Mouse (Mus musculus) c-Kit-positive CD71-negative TER-119-negative erythroid progenitor cells, embryonic 14.5 days (primary cell): ENCODE measurements around the gene Cfap157.

Source experiments
- DNase-seq: peaks from one replicate; pipeline ENCODE4 v3.0.0-alpha.2; 2013; ENCODE audit warnings: low read depth

The Cfap157 gene

GRCm38 (mm10) chr2:32781710-32782109 is 2.5 kb downstream of the Cfap157 start:
- DNase-seq = no peak

DNA sequence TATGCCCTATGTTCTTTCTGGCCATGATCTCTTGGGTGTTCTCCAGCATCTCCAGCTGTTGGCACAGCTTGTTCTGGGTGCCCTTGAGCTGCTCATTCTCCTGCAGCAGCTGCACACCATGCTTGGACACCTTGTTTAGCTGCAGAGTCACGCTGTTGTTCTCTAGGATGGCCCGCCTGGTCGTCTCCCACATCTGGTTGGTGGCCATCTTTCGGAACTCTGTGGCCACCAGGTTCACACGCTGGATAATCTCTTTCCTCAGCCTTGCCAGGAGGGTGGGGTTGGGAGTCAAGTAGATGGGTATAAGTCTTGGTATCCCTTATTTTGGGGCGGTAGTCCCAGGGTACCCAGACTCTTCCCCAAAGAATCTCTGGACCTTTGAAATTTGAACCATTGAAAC is 4.5 kb downstream of the Cfap157 start:
- no peak for DNase-seq

DNA sequence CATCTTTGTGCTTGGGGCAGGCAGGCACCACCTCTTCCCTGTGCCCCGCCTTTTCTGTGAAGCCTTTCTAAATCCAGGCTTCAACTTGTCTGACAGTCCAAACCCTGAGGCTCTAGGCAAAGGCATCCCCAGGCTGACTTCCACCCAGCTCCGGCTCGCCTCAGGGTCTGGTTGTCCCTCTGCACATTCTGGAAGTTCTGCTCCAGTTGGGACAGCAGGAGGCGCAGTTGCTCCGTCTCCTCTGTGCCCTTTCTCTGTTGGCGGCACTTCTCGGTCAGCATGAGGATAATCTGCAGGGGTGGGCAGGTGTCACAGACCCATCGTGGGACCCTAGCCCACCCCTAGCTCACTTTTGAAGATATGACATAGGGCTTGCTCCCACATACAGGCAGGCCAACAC is 5.1 kb downstream of the Cfap157 start:
- DNase-seq = no peak

DNA sequence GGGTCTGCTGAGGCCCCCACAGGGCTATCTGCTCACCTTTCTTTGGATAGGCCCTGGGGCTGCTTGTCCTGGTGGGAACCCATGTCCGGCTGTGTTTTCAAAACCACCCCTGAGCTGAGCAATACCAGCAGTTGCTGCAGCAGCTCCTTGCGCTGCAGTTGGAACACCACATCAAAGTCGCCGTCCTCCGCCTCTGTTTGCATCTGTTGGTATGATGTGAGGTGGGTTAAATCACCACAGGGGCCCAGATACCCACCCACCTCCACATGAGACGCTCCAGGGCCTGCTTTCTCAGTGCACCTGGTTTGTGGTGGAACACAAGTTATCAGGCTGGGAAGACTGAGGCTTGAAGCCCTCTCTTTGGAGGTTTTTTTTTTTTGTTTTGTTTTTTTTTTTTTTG is 6.1 kb downstream of the Cfap157 start:
- no peak for DNase-seq

GRCm38 (mm10) chr2:32776192-32776591 is 8.0 kb downstream of the Cfap157 start:
- DNase-seq = no peak

DNA sequence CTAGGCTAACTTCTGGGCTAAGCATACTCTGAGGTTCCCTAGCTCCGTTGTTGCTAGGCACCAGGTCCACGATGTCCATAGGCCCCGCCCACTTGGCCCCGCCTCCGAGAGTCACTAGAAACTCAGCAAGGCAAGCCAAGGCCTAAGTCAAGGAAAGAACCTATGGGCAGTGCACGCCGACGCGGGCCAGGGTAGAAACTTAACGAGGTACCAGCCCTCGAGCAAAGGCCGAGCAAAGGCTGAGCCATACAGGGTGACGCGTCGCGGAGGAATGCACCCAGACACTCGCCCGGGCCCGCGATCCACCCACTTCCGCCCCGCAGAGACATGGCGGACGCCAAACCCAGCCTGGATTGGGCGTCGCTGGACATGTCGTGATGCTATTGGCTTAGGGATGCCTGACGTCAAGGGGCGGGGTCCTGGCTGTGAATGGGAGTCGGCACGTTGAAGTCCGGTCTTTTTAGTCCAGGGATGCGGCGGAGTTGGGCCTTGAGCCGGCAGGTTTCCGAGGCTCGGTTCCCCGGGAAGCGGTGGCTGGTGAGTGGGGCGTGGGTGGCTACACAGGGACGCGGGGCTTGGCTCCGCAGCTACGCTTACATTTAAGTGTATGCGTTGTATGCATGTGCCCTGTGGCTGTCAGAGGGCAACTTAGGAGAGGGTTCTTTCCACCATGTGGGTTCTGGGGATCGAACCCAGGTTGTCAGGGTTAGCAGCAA is 8.7 kb downstream of the Cfap157 start, which contains the start of the genes Ttc16 and Ptrh1:
Gene Ttc16 (minus strand): TSS at position 275 of the 716 bp plus-strand sequence.
Gene Ptrh1 (plus strand): TSS at position 428 of the 716 bp plus-strand sequence.
- DNase-seq = peak; percentile 96

DNA sequence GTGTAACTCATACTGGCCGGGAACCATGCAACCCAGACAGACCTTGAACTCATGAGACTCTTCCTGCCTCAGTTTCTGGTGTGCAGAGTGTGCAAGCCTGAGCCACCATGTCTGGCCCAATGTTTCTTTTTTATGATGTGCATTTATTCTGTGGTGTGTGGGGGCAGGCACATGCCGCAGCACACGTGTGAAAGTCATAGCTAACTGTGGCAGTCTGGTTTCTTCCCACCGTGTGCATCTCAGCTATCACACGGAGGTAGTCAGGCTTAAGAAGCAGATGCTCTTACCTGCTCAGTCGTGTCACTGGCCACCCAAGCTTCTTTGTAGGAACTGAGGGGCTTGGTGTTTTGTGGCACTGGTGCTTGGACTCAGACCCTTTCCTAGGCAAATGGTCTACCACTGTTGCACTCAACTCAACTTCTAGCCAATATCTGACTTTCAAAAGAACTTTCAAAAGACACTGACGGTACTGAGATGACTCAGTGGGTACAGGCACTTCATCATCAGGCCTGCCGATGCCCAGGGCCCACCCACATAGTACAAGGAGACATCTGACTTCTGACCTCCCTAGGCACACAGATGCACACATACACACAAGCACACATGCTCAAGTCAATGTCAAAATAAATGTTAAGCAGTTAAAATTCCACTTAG is 11.5 kb downstream of the Cfap157 start:
- DNase-seq = no peak

GRCm38 (mm10) chr2:32771886-32772285 is 12.3 kb downstream of the Cfap157 start:
- DNase-seq = no peak

DNA sequence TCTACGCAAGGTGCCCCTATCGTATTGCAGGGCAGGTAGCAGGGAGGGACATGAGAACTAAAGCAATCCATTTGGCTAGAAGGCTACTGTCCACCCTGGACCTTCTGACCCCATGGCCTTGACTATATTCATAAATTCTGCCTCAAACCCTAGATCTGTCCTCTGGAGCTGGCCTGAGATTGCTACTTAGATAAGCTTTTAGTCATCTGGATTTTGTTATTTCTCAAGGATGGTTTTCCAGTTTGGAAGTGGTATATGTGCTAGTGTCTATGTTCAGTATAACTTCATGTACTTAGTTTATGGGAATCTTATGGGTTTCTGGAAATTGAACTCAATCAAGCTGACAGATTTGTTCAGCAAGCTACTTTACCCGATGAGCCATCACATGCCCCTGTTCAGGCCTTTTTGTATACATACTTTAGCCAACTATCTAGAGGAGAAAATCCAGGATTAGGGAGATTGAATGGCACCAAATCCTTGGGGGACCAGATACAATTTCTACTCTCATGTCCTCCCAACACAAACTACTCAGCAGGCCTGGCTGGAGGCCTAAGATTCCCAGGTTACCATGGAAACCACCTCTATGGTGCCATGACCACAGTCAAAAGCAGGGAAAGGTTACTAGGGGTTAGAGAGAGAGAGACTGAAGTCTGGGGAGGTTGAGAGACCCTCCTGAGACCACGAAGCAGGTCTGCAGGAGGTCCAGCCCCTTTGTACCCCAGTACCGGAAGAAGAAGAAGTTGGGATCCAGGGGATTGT is 14.7 kb downstream of the Cfap157 start:
- no peak for DNase-seq

DNA sequence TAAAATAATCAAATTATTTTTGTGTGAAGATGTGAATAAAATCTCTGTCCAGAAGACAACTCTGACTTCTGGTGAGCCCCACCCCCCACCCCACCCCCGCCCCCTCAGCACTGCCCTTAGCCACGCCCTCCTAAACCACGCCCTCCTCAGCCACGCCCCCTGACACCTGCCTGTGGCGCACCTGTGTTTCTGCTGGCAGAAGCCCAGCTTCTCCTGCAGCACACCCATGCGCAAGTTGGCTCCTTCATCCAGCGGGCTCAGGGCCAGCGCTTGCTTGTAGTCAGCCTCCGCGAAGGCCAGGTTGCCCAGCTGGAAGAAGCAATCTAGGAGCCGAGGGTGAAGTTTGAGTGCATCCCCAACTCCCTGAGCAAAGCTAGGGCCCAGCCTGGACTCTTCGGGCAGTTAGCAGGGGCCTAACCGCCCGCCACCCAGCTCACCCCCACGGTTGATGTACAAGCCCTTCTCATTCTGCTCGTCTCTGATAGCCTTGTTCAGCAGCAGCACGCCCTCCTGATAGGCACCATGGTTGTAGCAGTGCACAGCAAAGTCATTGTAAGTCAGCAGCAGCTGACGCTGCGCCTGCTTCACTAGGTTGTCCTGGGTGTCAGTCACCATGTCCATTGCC is 15.5 kb downstream of the Cfap157 start:
- DNase-seq = no peak

GRCm38 (mm10) chr2:32767241-32767640 is 17.0 kb downstream of the Cfap157 start:
- no peak for DNase-seq

DNA sequence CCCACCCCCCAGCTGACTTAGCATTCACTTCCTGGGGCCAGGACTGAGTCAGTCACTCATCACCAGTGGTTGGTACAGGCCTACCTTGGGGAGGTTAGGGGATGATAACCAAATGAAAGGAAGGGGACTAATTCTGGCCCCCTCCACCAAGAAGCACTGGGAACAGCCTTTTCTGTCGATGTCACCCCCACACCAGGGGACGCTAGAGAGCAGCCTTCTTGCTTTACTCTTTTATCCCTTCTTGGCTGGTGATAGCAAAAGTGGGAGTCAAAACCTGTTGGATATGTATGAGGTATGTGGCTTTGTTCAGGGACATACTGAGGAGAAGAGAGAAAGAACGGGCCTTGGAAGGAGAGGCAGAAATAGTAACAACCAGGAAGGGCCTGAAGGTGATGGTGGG is 20.9 kb downstream of the Cfap157 start:
- no peak for DNase-seq

DNA sequence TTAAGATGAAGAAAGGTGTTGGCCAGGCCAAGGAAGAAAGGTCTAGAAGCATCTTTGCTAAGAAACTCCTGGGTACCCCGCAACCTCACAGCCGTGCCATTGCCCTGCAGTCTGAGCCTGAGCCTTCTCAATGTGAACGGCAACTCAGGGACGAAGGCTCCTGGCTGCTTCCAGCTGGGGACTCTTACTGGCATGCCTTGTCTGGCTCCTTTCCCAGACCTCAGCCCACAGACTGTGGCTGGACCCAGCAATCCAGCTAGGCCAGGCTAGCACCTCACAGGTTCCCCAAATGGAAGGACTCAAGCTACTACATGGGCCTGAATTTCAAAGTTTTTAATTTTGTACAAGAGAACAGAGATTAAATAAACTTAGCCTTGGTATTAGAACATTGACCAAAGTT is 22.4 kb downstream of the Cfap157 start:
- no peak for DNase-seq

DNA sequence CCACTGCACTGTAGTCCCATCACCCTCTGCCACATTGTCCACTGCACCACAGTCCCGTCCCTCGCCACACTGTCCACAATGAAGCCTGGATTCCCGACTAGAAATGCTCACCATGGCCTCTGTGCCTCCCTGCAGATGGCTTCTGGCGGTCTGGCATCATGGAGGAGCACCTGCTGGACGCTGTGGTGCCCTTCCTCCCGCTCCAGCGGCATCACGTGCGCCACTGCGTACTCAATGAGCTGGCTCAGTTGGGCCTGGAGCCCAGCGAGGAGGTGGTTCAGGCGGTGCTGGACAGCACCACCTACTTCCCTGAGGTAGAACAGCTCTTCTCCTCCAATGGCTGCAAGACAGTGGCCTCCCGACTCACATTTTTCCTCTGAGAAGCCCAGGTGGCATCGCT is 22.9 kb downstream of the Cfap157 start:
- no peak for DNase-seq

DNA sequence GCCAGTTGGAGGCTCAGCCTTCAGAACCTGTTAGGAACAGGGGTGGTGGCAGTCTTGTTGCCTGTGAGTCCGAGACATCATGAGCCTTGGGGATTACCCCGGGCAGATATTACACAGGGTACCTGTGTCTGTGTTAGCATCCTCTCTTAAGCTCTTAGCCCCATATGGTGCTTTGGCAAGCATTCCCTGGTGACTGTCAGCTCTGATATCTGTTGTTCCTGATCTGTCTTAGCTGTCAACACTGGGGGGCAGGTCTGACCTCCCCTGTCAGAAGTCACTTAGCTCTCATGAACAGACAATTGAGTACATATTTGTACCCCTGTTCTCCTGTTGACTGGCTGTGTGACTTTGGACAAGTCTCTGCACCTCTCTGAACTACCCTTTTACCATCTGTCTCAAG is 25.2 kb downstream of the Cfap157 start:
- DNase-seq = no peak

DNA sequence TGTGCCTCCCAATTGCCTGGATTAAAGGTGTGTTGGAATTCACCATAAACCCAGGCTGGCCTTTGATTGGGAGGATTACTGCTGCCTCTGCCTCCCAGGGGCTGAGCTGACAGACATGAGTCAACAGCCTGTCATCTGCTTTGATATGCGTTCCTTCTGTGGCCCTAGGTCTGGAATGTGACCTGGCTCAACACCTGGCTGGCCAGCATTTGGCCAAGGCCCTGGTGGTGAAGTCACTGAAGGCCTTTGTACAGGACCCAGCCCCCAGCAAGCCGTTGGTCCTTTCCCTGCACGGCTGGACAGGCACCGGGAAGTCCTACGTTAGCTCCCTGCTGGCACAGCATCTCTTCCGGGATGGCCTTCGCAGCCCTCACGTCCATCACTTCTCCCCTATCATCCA is 25.7 kb downstream of the Cfap157 start:
- DNase-seq = no peak

DNA sequence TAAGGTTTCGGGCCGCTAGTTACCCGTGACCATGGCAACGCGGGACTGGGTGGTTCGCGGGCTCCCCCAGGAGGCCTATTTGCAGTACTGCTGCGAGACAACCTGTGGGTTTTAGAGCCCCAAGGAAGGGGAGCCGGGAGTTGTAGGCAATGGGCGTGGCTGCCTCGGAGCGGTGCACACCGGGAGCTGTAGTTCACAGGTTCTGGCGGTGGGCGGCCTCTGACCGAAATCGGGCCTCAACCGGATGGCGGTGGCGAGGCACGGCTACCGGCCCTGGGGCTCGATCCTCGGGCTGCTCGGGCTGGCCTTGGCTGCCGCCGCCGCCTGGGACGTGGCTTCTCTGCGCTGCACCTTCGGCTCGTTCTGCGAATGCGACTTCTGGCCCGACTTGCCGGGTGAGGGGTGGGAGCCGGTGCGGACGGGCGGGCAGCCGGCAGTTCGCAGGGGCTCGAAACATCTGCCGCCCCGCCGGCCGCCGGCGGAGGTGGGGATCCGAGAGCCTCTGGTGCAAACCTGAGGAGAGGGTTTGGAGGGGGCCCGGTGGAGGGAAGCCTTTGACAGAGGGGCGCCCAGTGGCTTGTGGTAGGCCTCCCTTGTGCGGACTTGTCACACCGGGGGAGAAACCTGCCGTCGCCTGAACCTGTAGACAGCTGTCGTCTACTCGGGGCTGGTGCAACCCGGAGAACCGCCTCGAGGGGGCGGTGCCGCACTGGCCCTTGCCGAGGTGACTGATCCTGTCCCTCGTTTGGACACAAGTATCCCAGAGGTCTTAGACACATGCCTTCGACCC is 27.0 kb downstream of the Cfap157 start, which contains the start of gene Tor2a:
Gene Tor2a (plus strand): TSS at position 179 of the 790 bp plus-strand sequence.
- peak; percentile 98 for DNase-seq

DNA sequence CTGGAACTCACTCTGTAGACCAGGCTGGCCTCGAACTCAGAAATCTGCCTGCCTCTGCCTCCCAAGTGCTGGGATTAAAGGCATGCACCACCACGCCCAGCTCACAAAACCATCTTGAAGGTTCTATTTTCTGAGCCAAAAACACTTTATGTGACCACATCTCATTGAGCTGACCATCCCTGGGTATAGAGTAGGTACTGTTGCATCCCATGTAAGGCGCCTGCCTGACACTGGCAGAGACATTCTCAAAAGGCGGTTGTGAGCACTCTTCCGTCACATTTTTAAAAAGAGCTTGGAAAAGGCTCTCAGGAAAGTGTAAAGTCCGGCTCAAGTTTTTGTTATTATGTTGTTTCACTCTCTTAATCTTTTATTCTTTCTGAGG is 27.6 kb downstream of the Cfap157 start:
- DNase-seq = no peak

- DNase-seq = no peak
These were observed 32.0 kb downstream of the Cfap157 start for GRCm38 (mm10) chr2:32752181-32752580.

DNA sequence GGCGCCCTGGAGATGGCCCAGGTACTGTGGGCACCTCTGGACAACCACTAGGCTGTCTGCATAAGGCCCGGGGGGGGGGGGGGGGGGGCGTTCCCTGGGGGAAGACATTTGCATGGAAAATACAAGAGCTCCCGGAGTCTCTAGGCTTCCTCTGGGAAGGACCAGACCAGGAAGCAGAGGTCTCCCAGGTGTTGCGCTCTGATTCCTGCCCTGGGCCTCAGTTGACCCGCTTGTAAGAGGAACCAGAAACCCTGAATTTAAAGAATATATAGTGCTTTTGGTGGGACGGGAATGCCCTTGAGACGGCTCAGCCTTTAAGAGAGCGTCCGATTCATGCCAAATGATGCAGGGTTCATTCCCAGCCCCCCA is 32.6 kb downstream of the Cfap157 start:
- no peak for DNase-seq

DNA sequence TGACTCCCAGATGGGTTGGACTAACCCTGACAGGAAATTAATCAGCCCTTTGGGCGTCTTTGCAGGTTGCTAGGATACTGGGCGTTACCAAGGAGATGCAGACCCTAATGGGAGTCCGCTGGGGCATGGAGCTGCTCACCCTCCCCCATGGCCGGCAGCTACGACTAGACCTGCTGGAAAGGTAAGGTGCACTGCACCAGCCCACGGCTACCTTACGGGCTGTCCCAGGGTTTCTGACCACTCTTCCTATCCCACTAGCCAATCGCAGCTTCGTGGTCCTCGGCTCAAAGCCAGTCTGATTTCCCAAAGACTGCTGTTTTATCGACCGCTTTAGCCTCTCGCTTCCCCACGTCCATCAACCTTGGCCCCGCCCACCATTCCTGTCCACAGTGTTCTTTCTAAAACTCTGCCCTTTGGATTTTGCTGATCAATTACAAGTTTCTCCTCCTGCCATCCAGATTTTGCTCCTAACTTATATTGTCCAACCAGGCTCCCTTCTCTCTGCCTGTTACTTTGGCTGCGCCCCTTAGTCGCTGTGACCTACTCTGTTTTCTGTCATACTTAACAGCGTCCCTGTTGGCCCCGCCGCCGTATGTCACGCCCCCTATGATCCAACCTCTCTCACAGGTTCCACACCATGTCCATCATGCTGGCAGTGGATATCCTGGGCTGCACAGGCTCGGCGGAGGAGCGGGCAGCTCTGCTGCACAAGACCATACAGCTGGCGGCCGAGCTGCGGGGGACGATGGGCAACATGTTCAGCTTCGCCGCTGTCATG is 33.2 kb downstream of the Cfap157 start:
- no peak for DNase-seq
